Mouse (Mus musculus): Measurements from ENCODE around the gene Atad3a.

The Atad3a gene

GRCm38 (mm10) chr4:155694111-155694481, 66.8 kb downstream of the Atad3a start, which contains the start of gene Fndc10:
TSS of gene Fndc10 (plus strand) at chr4:155694342.
- peak; percentile 74 for DNase-seq (ENCODE audit: low spot score)

DNA sequence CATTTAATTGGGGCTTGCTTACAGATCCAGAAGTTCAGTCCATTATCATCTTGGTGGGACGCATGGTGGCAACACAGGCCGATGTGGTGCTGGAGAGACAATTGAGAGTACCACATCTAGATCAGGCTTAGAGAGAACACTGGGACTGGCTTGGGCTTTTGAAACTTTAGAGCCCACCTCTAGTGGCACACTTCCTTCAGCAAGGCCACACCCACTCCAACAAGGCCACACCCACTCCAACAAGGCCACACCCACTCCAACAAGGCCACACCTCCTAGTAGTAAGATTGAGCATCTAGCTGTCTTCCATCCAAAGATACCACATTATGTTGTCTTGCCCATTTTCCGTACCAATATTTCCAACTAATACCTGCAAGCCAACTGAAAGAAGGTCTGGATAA, 68.5 kb downstream of the Atad3a start:
- no peak for DNase-seq (ENCODE audit: low spot score)
